Mouse (Mus musculus) lung, adult 2 months (tissue): ENCODE data around the gene Nol3.

ENCODE experiments used
- CTCF ChIP-seq: fragments of 200-500 bp; IDR thresholded peaks from 2 replicates; pipeline ENCODE4 v1.5.1; 2011; ENCODE audit warnings: mild to moderate bottlenecking, low read length, control low read depth; ENCODE audit not compliant: insufficient read depth
- POLR2A ChIP-seq: fragments of 200-500 bp; IDR thresholded peaks from 2 replicates; pipeline ENCODE4 v1.6.1; 2011; ENCODE audit warnings: low read depth, mild to moderate bottlenecking, control low read depth, low read length, borderline replicate concordance; ENCODE audit errors: extremely low read depth

DNA sequence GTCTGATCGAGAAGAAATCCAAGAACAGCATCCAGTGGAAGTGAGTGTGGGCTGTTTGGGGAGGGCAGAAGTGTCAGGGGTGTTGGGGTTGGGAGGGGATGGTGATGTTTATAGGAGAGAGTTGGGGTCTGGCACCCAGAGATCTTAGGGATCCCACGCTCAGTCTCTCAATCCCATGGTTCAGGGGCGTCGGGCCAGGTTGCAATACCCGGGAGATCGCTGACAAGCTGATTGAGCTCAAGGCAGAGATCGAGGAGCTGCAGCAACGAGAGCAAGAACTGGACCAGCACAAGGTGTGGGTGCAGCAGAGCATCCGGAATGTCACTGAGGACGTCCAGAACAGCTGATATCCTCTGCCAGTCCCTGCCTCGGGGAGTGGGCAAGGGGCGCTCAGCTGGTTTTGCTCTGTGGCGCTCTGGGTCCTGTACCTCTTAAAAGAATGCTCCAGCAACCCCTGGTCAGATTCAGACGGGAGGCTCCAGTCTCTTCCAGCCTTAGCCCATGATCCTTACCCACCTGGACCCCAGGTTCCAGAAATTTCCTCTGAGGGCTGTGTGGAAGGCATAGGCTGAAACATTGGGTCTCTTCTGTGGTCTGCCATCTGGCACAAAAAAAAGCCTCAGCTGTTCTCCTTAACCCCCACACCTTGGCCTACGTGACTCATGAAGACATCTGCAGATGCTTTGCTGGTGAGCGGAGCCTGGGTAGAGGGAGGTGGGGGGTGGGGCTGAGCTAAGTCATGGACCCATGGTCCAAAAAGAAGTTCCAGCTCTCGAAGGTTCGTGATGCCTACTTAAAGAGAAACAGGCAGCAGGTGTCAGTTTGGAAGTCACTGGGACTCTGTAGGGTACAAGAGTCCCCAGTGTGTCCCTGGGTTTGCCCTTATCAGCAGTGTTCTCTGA, 22.7 kb downstream of the Nol3 start:
- TF ChIP-seq CTCF (no peak), POLR2A (no peak)
